Mouse (Mus musculus): ENCODE measurements around the gene Cmss1. TPM values are rescaled to one million over a fixed set of nuclear protein-coding genes. Genes with fewer than 3 reads are reported as not detected.

The Cmss1 gene
- polyA plus RNA-seq, 2 experiments: 6.0 to 23.0 TPM

- WGBS (ENCODE audit: insufficient replicate concordance): 76% methylated on average over 5 of the region's 5 CpGs
- Histone ChIP-seq H3K4me2 (ENCODE audit: low read depth) (no peak overlapping the region), H3K9me3 (ENCODE audit: control insufficient read depth, low read length) (no peaks in the 10 kb centered on the region), H3K27ac (no peak overlapping the region), H3K9ac (replicated peaks) (no peak overlapping the region), H3K36me3 (replicated peaks; ENCODE audit: control insufficient read depth, insufficient read depth, low read depth) (no peaks in the 10 kb centered on the region), H3K27me3 (ENCODE audit: control insufficient read depth, insufficient read depth, low read length) (no peaks in the 10 kb centered on the region), H3K4me3 (ENCODE audit: insufficient read depth in 1 of 2, low read depth in 2 of 2, low read length in 2 of 2) (no peak overlapping the region), H3K4me1 (replicated peaks; ENCODE audit: control insufficient read depth in 2 of 2, insufficient read depth in 2 of 2, low read length in 1 of 2) (no peaks in the 10 kb centered on the region)
- no peak for ATAC-seq (ENCODE audit: insufficient read depth)
- TF ChIP-seq CTCF (IDR thresholded peaks at IDR 0.05; ENCODE audit: low read depth) (no peak), EP300 (IDR thresholded peaks at IDR 0.05; ENCODE audit: low read depth) (no peak)
- no peak for DNase-seq (ENCODE audit: low read depth in 3 of 3, low spot score in 3 of 3)
Measured at GRCm38 (mm10) chr16:57570789-57571311, 35.8 kb downstream of the Cmss1 start.

GRCm38 (mm10) chr16:57568648-57569404 is 37.8 kb downstream of the Cmss1 start:
- Histone ChIP-seq H3K9ac (replicated peaks) (no peak overlapping the region), H3K36me3 (replicated peaks; ENCODE audit: control insufficient read depth, insufficient read depth, low read depth) (no peaks in the 10 kb centered on the region), H3K9me3 (ENCODE audit: control insufficient read depth, low read length) (no peaks in the 10 kb centered on the region), H3K27me3 (ENCODE audit: control insufficient read depth, insufficient read depth, low read length) (no peaks in the 10 kb centered on the region), H3K4me2 (ENCODE audit: low read depth) (no peak overlapping the region), H3K4me3 (ENCODE audit: insufficient read depth in 1 of 2, low read depth in 2 of 2, low read length in 2 of 2) (no peak overlapping the region), H3K4me1 (replicated peaks; ENCODE audit: control insufficient read depth in 2 of 2, insufficient read depth in 2 of 2, low read length in 1 of 2) (no peaks in the 10 kb centered on the region), H3K27ac (no peak overlapping the region)
- DNase-seq (ENCODE audit: low read depth in 3 of 3, low spot score in 3 of 3): no peak
- no peak for ATAC-seq (ENCODE audit: insufficient read depth)
- 66% methylated on average over 7 of the region's 7 CpGs for WGBS (ENCODE audit: insufficient replicate concordance)
- no peak for TF ChIP-seq EP300 (IDR thresholded peaks at IDR 0.05; ENCODE audit: low read depth)
- no peak for TF ChIP-seq CTCF (IDR thresholded peaks at IDR 0.05; ENCODE audit: low read depth)

- H3K4me2 ChIP-seq (ENCODE audit: low read depth): no peak overlapping the region
- 68% methylated on average over 3 of the region's 3 CpGs for WGBS (ENCODE audit: insufficient replicate concordance)
- H3K27me3 ChIP-seq (ENCODE audit: control insufficient read depth, insufficient read depth, low read length): no peaks in the 10 kb centered on the region
- H3K27ac ChIP-seq: no peak overlapping the region
- TF ChIP-seq EP300 (IDR thresholded peaks at IDR 0.05; ENCODE audit: low read depth): no peak
- no peak for TF ChIP-seq CTCF (IDR thresholded peaks at IDR 0.05; ENCODE audit: low read depth)
- no peaks in the 10 kb centered on the region for H3K4me1 ChIP-seq (replicated peaks; ENCODE audit: control insufficient read depth in 2 of 2, insufficient read depth in 2 of 2, low read length in 1 of 2)
- H3K9me3 ChIP-seq (ENCODE audit: control insufficient read depth, low read length): no peaks in the 10 kb centered on the region
- ATAC-seq (ENCODE audit: insufficient read depth): no peak
- no peaks in the 10 kb centered on the region for H3K36me3 ChIP-seq (replicated peaks; ENCODE audit: control insufficient read depth, insufficient read depth, low read depth)
- H3K4me3 ChIP-seq (ENCODE audit: insufficient read depth in 1 of 2, low read depth in 2 of 2, low read length in 2 of 2): no peak overlapping the region
- DNase-seq (ENCODE audit: low read depth in 3 of 3, low spot score in 3 of 3): no peak
- no peak overlapping the region for H3K9ac ChIP-seq (replicated peaks)
Measured at GRCm38 (mm10) chr16:57566215-57566614, 40.4 kb downstream of the Cmss1 start.

DNA sequence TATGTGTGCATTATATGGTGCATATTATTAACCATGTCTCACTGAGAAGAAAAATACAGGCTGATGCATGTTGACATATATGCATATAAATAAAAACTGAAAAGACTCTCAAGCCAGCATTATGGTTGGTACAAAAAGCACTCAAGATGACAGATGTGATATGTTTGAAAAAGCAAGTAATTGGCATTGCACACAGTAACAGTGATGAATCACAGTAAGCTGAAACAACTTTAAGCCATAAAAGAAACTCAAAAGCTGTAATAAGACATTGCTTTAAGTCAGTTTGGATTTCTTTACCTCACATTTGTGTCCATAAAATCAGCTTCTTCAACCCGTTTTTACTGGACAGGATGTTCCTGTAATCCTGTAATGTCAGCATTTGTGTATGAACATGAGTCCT is 41.9 kb downstream of the Cmss1 start:
- no peak overlapping the region for H3K9ac ChIP-seq (replicated peaks)
- no peak overlapping the region for H3K4me3 ChIP-seq (ENCODE audit: insufficient read depth in 1 of 2, low read depth in 2 of 2, low read length in 2 of 2)
- no peaks in the 10 kb centered on the region for H3K9me3 ChIP-seq (ENCODE audit: control insufficient read depth, low read length)
- no peak overlapping the region for H3K4me2 ChIP-seq (ENCODE audit: low read depth)
- TF ChIP-seq EP300 (IDR thresholded peaks at IDR 0.05; ENCODE audit: low read depth) (no peak), CTCF (IDR thresholded peaks at IDR 0.05; ENCODE audit: low read depth) (no peak)
- 22% methylated on average over 1 of the region's 1 CpGs for WGBS (ENCODE audit: insufficient replicate concordance)
- no peaks in the 10 kb centered on the region for H3K36me3 ChIP-seq (replicated peaks; ENCODE audit: control insufficient read depth, insufficient read depth, low read depth)
- no peak overlapping the region for H3K27ac ChIP-seq
- no peaks in the 10 kb centered on the region for H3K27me3 ChIP-seq (ENCODE audit: control insufficient read depth, insufficient read depth, low read length)
- H3K4me1 ChIP-seq (replicated peaks; ENCODE audit: control insufficient read depth in 2 of 2, insufficient read depth in 2 of 2, low read length in 1 of 2): no peaks in the 10 kb centered on the region
- DNase-seq (ENCODE audit: low read depth in 3 of 3, low spot score in 3 of 3): no peak
- no peak for ATAC-seq (ENCODE audit: insufficient read depth)

GRCm38 (mm10) chr16:57563453-57563852 is 43.2 kb downstream of the Cmss1 start:
- Histone ChIP-seq H3K4me2 (ENCODE audit: low read depth) (no peak overlapping the region), H3K27ac (no peak overlapping the region), H3K9ac (replicated peaks) (no peak overlapping the region), H3K36me3 (replicated peaks; ENCODE audit: control insufficient read depth, insufficient read depth, low read depth) (no peaks in the 10 kb centered on the region), H3K9me3 (ENCODE audit: control insufficient read depth, low read length) (no peaks in the 10 kb centered on the region), H3K4me1 (replicated peaks; ENCODE audit: control insufficient read depth in 2 of 2, insufficient read depth in 2 of 2, low read length in 1 of 2) (no peaks in the 10 kb centered on the region), H3K27me3 (ENCODE audit: control insufficient read depth, insufficient read depth, low read length) (no peaks in the 10 kb centered on the region), H3K4me3 (ENCODE audit: insufficient read depth in 1 of 2, low read depth in 2 of 2, low read length in 2 of 2) (no peak overlapping the region)
- 73% methylated on average over 3 of the region's 3 CpGs for WGBS (ENCODE audit: insufficient replicate concordance)
- no peak for ATAC-seq (ENCODE audit: insufficient read depth)
- DNase-seq (ENCODE audit: low read depth in 3 of 3, low spot score in 3 of 3): no peak
- TF ChIP-seq CTCF (IDR thresholded peaks at IDR 0.05; ENCODE audit: low read depth): no peak
- no peak for TF ChIP-seq EP300 (IDR thresholded peaks at IDR 0.05; ENCODE audit: low read depth)
